Mouse (Mus musculus) induced T-regulatory cell, adult 2 months (primary cell): ENCODE measurements around the gene Agxt.
A peak's percentile ranks its signal among the peaks of the same experiment; 100 is the strongest.

Source experiments
- DNase-seq: peaks from one replicate; pipeline ENCODE4 v3.0.0-alpha.2; 2012; ENCODE audit warnings: low read depth

Gene Agxt

DNA sequence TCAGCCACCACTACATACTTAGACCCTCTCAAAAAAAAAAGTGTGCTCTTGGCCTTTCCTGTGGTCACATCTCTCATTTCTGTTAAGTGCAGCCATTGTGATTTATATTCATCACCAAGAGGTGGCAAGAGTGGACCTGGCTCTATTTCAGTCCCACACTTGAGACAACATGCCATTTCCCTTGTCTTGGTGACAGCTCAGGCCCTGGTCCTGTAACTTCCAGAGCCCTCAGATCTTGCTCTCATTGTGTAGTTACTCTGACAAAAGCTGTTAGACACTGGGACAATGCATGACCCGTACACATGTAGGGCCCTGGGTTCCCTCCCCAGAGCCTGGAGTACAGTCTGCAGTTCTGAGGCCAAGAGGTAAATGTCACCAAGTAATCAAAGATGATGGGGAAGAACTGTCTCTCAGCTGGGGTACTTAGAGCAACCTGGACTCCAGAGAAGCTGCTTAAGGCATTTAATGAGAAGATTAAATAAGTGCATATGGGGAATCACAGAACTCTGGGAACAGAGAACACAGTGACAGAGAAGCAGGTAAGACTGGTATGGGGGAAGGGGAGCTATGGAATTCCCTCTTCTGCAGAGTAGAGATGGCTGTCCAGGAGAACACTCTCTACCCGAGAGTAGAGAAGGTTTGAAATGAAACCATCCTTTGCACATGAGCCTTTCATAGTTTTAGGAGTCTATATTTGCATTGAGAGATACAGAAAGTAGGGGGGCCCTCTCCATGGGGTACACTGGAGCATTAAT is 16.0 kb downstream of the Agxt start:
- DNase-seq: no peak

- no peak for DNase-seq
These were observed 22.5 kb downstream of the Agxt start for GRCm38 (mm10) chr1:93157566-93157965.

DNA sequence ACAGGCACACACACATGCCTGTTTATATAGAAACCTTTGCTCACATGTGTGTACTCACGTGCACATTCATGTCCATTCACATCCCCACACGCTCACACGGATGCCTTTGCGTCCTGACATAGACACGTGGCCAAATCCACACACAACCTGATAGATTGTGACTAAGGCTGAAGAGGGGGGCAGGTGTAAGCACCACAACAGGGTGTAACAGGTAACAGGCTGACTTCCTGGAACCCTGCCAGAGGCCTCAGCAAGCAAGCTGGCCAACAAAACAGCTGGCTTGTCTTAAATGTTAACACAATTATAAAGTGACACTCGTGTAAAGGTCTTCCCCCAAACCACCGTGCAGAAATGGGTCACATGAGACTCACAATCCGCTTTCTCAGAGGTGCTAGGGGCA is 23.9 kb downstream of the Agxt start:
- no peak for DNase-seq

- DNase-seq: no peak
These were observed 24.8 kb downstream of the Agxt start for GRCm38 (mm10) chr1:93159566-93160500.

DNA sequence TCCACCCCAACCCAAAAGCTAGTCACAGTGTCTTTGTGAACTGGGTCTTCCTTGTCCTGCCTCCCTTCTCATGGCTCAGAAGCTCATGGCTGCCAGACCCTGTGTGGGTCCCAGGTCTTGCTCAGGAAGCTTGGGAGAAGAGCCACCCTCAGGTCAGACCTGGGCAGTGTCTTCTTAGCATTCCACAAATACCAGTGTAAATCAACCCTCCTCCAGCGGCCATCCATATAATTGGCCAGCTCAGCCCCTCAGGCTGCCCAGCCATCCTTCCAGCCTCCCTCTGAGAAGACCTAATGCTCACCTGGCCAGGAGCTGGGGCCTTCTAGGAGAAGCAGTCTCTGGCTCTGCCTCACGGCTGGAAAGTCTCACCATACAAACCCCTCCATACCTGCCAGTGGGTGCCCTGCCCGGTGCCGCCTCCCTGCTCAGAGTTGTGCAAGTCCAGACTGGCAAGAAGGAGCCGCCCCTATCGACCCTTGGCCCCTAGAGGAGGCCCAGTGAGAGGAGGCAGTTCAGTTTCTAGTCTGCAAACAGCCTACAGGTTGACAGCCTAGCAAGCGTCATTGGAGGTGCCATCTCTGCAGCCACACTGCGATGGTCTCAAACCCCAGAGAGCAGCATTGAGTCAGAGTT is 25.6 kb downstream of the Agxt start, which contains the start of gene 2310007B03Rik:
Gene 2310007B03Rik (minus strand): TSS at position 448 of the 633 bp plus-strand sequence.
- DNase-seq: no peak

GRCm38 (mm10) chr1:93161350-93161749 is 26.3 kb downstream of the Agxt start:
- DNase-seq: no peak

DNA sequence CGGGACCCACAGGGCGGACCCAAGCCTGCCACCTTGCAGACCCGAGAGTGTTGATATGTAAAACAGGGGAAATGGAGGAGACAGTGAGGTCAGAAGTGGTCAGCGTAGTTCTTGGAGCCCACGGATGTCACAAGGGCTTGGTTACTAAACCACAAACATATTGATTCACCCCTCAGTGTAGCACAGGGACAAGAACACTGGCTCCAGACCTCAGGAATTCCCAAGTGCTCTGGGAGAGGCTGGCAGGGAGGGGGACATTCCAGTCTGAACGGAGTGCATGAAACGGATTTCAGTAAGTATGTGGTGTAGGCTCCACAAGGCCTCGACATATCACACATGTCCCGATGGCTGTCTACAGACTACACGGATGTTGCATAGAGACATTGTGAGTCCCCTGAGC is 26.9 kb downstream of the Agxt start:
- no peak for DNase-seq

GRCm38 (mm10) chr1:93162588-93162987 is 27.5 kb downstream of the Agxt start:
- DNase-seq: no peak

- no peak for DNase-seq
These were observed 30.4 kb downstream of the Agxt start for GRCm38 (mm10) chr1:93165447-93165846.

DNA sequence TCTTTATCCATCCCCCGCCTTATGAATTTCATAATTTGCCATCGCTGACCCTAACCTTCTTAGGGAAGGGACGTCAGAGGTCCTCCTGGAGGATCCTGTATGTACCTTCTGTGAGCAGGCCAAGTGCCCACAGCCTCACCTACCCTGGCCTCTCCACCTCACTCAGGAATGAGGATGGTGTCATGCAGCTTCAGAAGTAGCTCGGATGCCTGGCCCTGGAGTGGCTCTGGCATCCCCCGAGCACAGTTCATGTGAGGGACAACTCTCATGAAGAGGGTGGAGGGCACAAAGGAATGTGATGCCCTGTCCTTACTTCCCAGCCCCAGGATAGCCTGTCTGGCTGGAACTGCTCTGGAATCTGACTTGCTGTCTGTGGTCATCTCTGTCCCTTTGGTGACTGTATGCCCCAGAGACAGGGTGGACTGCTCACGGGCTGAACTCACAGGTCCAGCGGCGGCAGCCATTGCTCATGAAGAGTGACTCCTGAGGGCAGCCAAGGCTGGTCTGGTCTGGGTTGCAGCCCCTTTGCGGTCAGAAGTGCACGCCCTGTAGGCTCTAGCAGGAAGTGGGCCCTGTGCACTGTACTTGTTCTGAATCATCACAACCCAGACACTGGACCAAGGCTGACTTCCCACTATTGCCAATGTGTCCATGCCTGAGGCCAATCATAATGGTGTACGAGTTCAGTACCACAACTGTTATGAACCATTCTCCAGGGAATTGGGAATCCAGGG is 31.5 kb downstream of the Agxt start:
- no peak for DNase-seq

- no peak for DNase-seq
These were observed 33.3 kb downstream of the Agxt start, which contains the start of gene Crocc2 for GRCm38 (mm10) chr1:93168295-93168775. Gene Crocc2, plus strand, starts transcription at chr1:93168725.

- DNase-seq: no peak
These were observed 38.6 kb downstream of the Agxt start for GRCm38 (mm10) chr1:93173665-93174064.

GRCm38 (mm10) chr1:93174399-93174798 is 39.4 kb downstream of the Agxt start:
- DNase-seq: peak; percentile 78

DNA sequence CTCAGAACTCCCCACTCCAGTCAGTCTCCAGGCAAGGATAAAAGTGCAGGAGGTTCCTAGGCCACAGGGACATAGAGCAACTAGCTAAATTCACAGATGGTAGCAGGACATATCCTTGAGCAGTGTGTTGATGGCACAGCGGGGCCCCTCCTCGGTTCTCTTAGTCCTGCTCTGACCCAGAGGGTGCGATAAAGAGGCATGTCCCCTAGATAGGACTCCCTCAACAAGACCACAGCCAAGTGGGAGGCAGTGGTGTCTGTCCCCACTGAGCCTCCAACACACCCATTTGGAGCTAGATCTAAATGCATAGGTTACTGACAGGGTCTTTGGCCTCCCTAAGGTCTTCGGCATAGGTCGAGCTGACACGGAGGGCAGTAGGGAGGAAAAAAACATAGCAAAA is 40.8 kb downstream of the Agxt start:
- no peak for DNase-seq

DNA sequence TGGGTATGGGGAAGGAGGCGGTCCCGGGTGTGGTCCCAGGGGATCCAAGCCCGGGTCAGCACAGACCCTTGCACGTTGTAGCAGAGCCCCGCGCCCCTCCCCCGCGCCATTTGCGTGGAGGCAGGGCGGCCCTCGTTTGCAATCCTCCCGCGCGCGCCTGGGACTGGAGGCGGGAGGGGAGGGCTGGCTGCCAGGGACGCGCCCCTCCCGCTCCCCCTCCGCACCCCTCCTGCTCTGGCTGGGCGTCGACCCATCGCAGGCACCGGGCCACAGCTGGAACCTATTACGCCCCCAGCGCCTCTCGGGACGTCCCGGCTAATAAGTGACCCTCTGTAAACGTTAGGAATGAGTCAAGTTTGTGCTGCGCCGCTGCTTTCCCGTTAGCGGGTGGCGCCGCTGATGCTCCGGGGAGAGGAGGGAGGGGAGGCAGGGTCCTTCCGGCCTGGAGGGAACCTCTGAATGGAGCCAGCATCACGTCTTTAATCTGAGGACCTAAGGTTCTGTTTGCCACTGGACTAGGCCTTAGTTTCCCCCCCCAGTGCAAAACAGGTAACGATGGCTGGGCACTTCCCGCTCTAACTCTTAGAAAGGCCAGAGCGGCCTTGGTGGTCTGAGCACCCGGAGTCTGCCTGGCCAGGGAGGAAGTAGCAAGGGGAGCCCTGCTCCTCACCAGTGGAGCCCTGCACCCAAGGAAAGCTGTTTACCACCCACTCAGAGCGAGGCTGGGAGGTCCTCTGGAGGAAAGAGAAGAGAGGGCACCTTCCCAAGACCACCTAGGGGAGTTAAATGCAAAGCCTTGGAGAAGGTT is 41.7 kb downstream of the Agxt start:
- no peak for DNase-seq

GRCm38 (mm10) chr1:93182281-93182680 is 47.2 kb downstream of the Agxt start:
- no peak for DNase-seq

DNA sequence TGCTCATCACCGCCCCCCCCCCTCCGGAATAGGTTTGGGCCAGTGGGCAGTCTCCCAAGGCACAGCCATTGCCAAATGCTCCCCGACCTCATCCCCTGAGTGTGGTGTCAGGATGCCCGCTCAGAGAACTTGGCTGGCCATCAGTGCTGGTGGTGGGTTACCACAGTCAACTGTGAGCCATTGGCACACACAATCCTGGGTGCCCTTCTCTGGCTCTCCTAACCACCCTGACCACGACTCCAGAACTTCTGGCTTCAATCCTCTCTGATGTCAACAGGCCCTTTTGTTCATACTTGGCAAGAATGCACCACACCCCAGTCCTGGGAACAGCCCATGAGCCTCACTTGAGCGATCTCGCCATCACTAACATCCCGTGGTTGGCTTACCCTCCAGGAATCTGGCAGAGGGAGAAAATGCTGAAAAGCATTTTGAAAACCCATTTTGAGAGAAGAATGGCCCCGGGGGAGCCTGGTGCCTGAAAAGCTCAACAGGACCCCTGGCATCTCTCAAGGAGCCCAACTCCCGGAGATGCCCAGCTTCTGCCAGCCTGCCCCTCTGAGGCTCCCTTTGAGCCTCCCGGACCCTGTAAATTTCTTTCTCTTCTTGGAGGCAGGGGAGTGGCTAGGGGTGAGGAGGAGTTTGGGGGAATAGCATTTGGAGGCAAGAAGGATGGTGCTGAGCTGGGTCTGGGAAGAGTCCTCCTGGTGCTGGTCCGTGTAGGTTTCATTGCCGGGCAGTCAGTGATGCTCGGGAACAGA is 49.2 kb downstream of the Agxt start:
- DNase-seq: no peak

- no peak for DNase-seq
These were observed 55.8 kb downstream of the Agxt start for GRCm38 (mm10) chr1:93190726-93191305.

GRCm38 (mm10) chr1:93194961-93195360 is 59.9 kb downstream of the Agxt start:
- no peak for DNase-seq
